ENCODE assay signal across 25 mouse cellular contexts in the genomic region with DNA sequence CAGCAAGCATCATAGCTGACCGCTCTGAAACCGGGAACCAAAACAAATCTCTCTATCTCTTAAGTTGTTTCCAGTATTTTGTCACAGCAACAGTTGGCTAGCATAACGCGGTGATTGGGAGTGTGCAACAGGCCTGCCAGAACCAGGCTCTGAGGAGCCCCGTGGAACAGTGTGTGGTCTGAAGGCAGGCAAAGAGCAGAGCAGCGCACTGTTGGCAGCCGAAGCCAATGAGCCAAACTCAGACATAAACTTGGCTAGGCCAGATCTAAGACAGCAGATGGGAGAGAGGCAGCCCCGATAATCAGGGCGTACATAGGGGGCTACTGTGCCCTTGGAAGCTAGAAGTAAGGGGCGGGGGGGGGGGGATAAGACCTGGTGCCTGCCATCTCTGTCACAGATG.
"Had no signal": no experiment of that assay in that cellular context is flagged by ENCODE, and none has a peak within 500 bp of the region (broad histone marks: within the 10 kb centered on the region; RNA-seq: fewer than 3 reads in every experiment).

No protein-coding gene starts in this region.

- ATAC-seq: hindbrain, embryonic 16.5 days; inflammation-experienced regulatory T-cells, adult 6 months; intestine, embryonic 15.5 days; intestine, embryonic 16.5 days; intestine, postnatal 0 days had no signal

- H3K4me3 ChIP-seq: heart, embryonic 10.5 days; heart, embryonic 12.5 days; heart, embryonic 13.5 days; heart, embryonic 15.5 days; hindbrain, embryonic 12.5 days; hindbrain, embryonic 13.5 days; hindbrain, embryonic 15.5 days; intestine, embryonic 15.5 days; kidney, embryonic 15.5 days; layer of hippocampus, adult 2 months had no signal

- H3K27me3 ChIP-seq: heart, embryonic 12.5 days; heart, embryonic 15.5 days; hindbrain, embryonic 12.5 days; hindbrain, embryonic 13.5 days; hindbrain, embryonic 15.5 days; intestine, embryonic 15.5 days; kidney, embryonic 15.5 days had no signal

- DNase-seq: heart, postnatal 14 days; kidney, adult 11 months; kidney, adult 18-20 months; kidney, adult 2 months; kidney, adult 9 months; kidney, postnatal 14 days; layer of hippocampus, adult 9-11 months; layer of hippocampus, postnatal 36 days had no signal

- H3K27ac ChIP-seq: heart, embryonic 10.5 days; heart, embryonic 13.5 days; heart, embryonic 15.5 days; hindbrain, embryonic 12.5 days; hindbrain, embryonic 13.5 days; hindbrain, embryonic 14.5 days; hindbrain, embryonic 15.5 days; intestine, embryonic 15.5 days; kidney, embryonic 15.5 days; kidney, postnatal 0 days; layer of hippocampus, adult 2 months had no signal

- H3K36me3 ChIP-seq: heart, embryonic 10.5 days; heart, embryonic 12.5 days; heart, embryonic 13.5 days; heart, embryonic 15.5 days; hindbrain, embryonic 12.5 days; hindbrain, embryonic 13.5 days; hindbrain, embryonic 15.5 days; intestine, embryonic 15.5 days; kidney, embryonic 15.5 days had no signal

- H3K9me3 ChIP-seq: heart, embryonic 10.5 days; heart, embryonic 13.5 days; heart, embryonic 15.5 days; hindbrain, embryonic 12.5 days; hindbrain, embryonic 13.5 days; hindbrain, embryonic 15.5 days; intestine, embryonic 15.5 days; kidney, embryonic 15.5 days had no signal

- H3K4me2 ChIP-seq: heart, embryonic 11.5 days; heart, embryonic 12.5 days; heart, embryonic 13.5 days; heart, embryonic 15.5 days; hindbrain, embryonic 12.5 days; hindbrain, embryonic 13.5 days; hindbrain, embryonic 14.5 days; hindbrain, embryonic 15.5 days; intestine, embryonic 15.5 days; kidney, embryonic 15.5 days had no signal

- H3K4me1 ChIP-seq: heart, embryonic 10.5 days; heart, embryonic 12.5 days; heart, embryonic 13.5 days; heart, embryonic 15.5 days; intestine, embryonic 15.5 days had no signal

- H3K9ac ChIP-seq: heart, embryonic 12.5 days; heart, embryonic 13.5 days; heart, embryonic 15.5 days; hindbrain, embryonic 12.5 days; hindbrain, embryonic 13.5 days; hindbrain, embryonic 14.5 days; hindbrain, embryonic 15.5 days; intestine, embryonic 15.5 days; kidney, embryonic 15.5 days had no signal
